Mouse (Mus musculus): ENCODE results near the gene Vmn2r109.
"Not testable (repeated sequence)": the region's sequence is repeated elsewhere in the genome, so short reads cannot be mapped to it uniquely, and the experiment has no call there.

Gene Vmn2r109

GRCm38 (mm10) chr17:20564656-20565055, at the start of gene Vmn2r109:
Gene Vmn2r109, minus strand, starts transcription at chr17:20564756.
- DNase-seq: no peak

- DNase-seq: no peak
These were observed 31.8 kb upstream of the Vmn2r109 start, which contains the start of gene Vmn2r110 for GRCm38 (mm10) chr17:20596323-20596722. Gene Vmn2r110, minus strand, starts transcription at chr17:20596423.

GRCm38 (mm10) chr17:20508247-20508646, 56.3 kb downstream of the Vmn2r109 start:
- DNase-seq: not testable (repeated sequence)

- no peak for DNase-seq
These were observed 66.7 kb downstream of the Vmn2r109 start, which contains the start of gene Vmn1r225 for GRCm38 (mm10) chr17:20497858-20498257. Gene Vmn1r225, plus strand, starts transcription at chr17:20498158.
